ENCODE assay signal across 7 mouse cellular contexts in the genomic region with DNA sequence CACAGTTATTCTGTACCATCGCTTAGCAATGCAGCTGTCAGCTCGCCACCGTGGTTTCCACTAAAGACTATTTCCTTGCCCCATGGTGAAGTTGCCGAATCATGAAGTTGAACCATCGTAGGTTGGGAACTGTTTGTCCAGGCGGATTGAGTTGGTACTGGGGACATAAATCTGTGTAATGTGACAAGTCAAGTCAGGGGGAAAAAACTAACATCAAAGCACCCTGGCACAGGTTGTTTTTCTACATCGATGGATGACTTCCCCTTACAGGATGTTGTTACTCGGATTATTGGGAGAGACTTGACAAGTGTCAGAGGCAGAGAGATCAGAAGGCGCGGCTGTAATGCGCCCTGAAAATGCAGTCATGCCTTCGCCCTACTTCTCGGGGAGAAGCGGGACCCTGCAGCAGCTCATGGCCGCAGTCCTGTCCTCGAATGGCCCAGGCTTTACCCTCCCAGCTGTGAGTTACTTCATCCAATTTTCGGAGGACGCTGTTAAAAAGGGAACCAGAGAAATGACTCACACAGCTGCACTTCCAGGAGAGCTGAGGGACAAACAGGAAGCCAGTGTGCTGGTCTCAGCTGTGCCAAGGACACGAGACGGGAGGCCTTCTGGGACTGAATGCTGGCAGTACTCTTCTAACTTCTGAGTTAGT. TPM values are rescaled to one million over a fixed set of nuclear protein-coding genes. Genes with fewer than 3 reads are reported as not detected.
DNase-seq lines count a peak whose midpoint lies in the region; ATAC-seq and TF ChIP-seq lines count a peak whose summit lies in the region.

No protein-coding gene starts in this region.

- H3K36me3 ChIP-seq in forebrain, embryonic 11.5 days (ENCODE audit: control insufficient read depth, insufficient read depth, low read length), result no peaks in the 10 kb centered on the region

- intact Hi-C loops in gastrocnemius, adult 2 months (cut with DNase I), result no loop called here

- H3K4me1 ChIP-seq in forebrain, embryonic 11.5 days (replicated peaks; ENCODE audit: control insufficient read depth, insufficient read depth, low read length), result no peaks in the 10 kb centered on the region

- peak overlapping the region; percentile 69 for H3K27ac ChIP-seq in gastrocnemius, adult 2 months
- H3K27ac ChIP-seq in forebrain, embryonic 11.5 days (ENCODE audit: low read depth, low read length), result no peak overlapping the region

- DNase-seq in testis, postnatal 14 days (ENCODE audit: low spot score), result peak; percentile 31
- no peak for DNase-seq in testis, postnatal 10 days (ENCODE audit: low spot score)
- peak; percentile 66 for DNase-seq in gastrocnemius, adult 2 months
- DNase-seq in kidney, postnatal 10 days, result peak; percentile 33
- DNase-seq in retina, embryonic 14.5 days (ENCODE audit: low spot score), result peak; percentile 75
- DNase-seq in forebrain, embryonic 11.5 days (ENCODE audit: low spot score), result no peak
- DNase-seq in natural killer cell, adult 2 months (ENCODE audit: low spot score in 2 of 2), result no peak

- no peaks in the 10 kb centered on the region for H3K27me3 ChIP-seq in forebrain, embryonic 11.5 days (ENCODE audit: control insufficient read depth, insufficient read depth, low read length)

- H3K4me3 ChIP-seq in gastrocnemius, adult 2 months, result peak overlapping the region; percentile 44
- H3K4me3 ChIP-seq in forebrain, embryonic 11.5 days (ENCODE audit: low read depth, low read length), result no peak overlapping the region

- no peak overlapping the region for H3K4me2 ChIP-seq in forebrain, embryonic 11.5 days (ENCODE audit: low read depth, low read length, severe bottlenecking)

- no peak for ATAC-seq in forebrain, embryonic 11.5 days (replicated peaks; ENCODE audit: low FRiP score)

- no peak for TF ChIP-seq CTCF in gastrocnemius, adult 2 months (IDR thresholded peaks at IDR 0.05)

- no peaks in the 10 kb centered on the region for H3K9me3 ChIP-seq in forebrain, embryonic 11.5 days (ENCODE audit: control insufficient read depth, low read length)

- WGBS in forebrain, embryonic 11.5 days, result 88% methylated on average over 20 of the region's 20 CpGs

- H3K9ac ChIP-seq in forebrain, embryonic 11.5 days (ENCODE audit: low read length), result no peak overlapping the region

RNA-seq across cellular contexts. Expression of a gene that starts 50.2 kb away (rescaled TPM):
- under 1 TPM; 0.61 to 0.66 TPM for total RNA-seq in gastrocnemius, adult 2 months (2021)
- polyA plus RNA-seq in forebrain, embryonic 11.5 days (2014; fragmentation: Nextera tagmentation; extraction: Ambion mirVana), result 92.9 and 102 TPM in 2 replicates

Comparison
In these comparisons a context has a peak if more than half of its experiments do, and no peak if none do; other contexts are left out.
1. DNase-seq: peak in testis, postnatal 14 days (single experiment), gastrocnemius, adult 2 months (single experiment), kidney, postnatal 10 days (single experiment) and retina, embryonic 14.5 days (single experiment); none in testis, postnatal 10 days (single experiment), forebrain, embryonic 11.5 days (single experiment) and natural killer cell, adult 2 months (0 of 2).